Mouse (Mus musculus) testis, adult 2 months (tissue): ENCODE results near the gene Glod4. TPM values are rescaled to one million over a fixed set of nuclear protein-coding genes. Genes with fewer than 3 reads are reported as not detected.

ENCODE experiments used
- H3K27ac ChIP-seq: fragments of 200-500 bp; 2 replicates; pipeline ENCODE4 v1.5.1; 2012; ENCODE audit warnings: low read depth, low read length; ENCODE audit not compliant: control insufficient read depth, insufficient read depth
- H3K27me3 ChIP-seq: fragments of 200-500 bp; 2 replicates; pipeline ENCODE4 v1.6.1; 2012; ENCODE audit warnings: mild to moderate bottlenecking, low read length, moderate library complexity; ENCODE audit not compliant: control insufficient read depth, insufficient read depth
- H3K36me3 ChIP-seq: fragments of 200-500 bp; 2 replicates; pipeline ENCODE4 v1.6.1; 2012; ENCODE audit warnings: mild to moderate bottlenecking, low read length; ENCODE audit not compliant: control insufficient read depth, insufficient read depth
- H3K4me1 ChIP-seq: fragments of 200-500 bp; 2 replicates; pipeline ENCODE4 v1.6.1; 2012; ENCODE audit warnings: low read length; ENCODE audit not compliant: control insufficient read depth, insufficient read depth
- H3K4me3 ChIP-seq: fragments of 200-500 bp; 2 replicates; pipeline ENCODE4 v1.5.1; 2012; ENCODE audit warnings: low read depth, mild to moderate bottlenecking, low read length, moderate library complexity, mixed read lengths; ENCODE audit not compliant: control insufficient read depth
- CTCF ChIP-seq: fragments of 200-500 bp; IDR thresholded peaks from 2 replicates; pipeline ENCODE4 v1.5.1; 2012; ENCODE audit warnings: low read depth, mild to moderate bottlenecking, inconsistent platforms, low read length, moderate library complexity; ENCODE audit not compliant: control insufficient read depth, insufficient read depth, insufficient replicate concordance
- POLR2A ChIP-seq: fragments of 200-500 bp; IDR thresholded peaks from 2 replicates; pipeline ENCODE4 v1.6.1; 2012; ENCODE audit warnings: low read depth, mild to moderate bottlenecking, inconsistent platforms, low read length, moderate library complexity; ENCODE audit not compliant: control insufficient read depth
- polyA plus RNA-seq: library from polyadenylated mRNA; depleted of rRNA; stranded (reverse); fragments of >200 nt; gene quantifications from 2 replicates; pipeline ENCODE4 v1.2.3, GENCODE M21; 2012; rRNA removed

Glod4 gene
- 9.4 and 10.6 TPM in 2 replicates for polyA plus RNA-seq

- Histone ChIP-seq H3K27me3 (no peaks in the 10 kb centered on the region), H3K27ac (peak within 1 kb of the TSS; percentile 79), H3K4me1 (peaks cover 8% of the 10 kb centered on the region), H3K36me3 (peaks cover 1% of the 10 kb centered on the region; the same call in 1 of the 2 replicates), H3K4me3 (peak within 1 kb of the TSS; percentile 100)
- no peak for TF ChIP-seq CTCF
- TF ChIP-seq POLR2A: peak; percentile 69
Measured at GRCm38 (mm10) chr11:76242901-76243810, at the start of gene Glod4, which contains the start of gene Mrm3. Glod4 (minus strand) TSS chr11:76243725. Mrm3 (plus strand) TSS chr11:76243715.

- no peak for TF ChIP-seq CTCF
- TF ChIP-seq POLR2A: no peak
- peaks cover 11% of the 10 kb centered on the region for H3K4me1 ChIP-seq
- H3K27me3 ChIP-seq: no peaks in the 10 kb centered on the region
- no peak overlapping the region for H3K4me3 ChIP-seq
- no peaks in the 10 kb centered on the region for H3K36me3 ChIP-seq
- H3K27ac ChIP-seq: no peak overlapping the region
Measured at GRCm38 (mm10) chr11:76292831-76293230, 49.3 kb upstream of the Glod4 start.

DNA sequence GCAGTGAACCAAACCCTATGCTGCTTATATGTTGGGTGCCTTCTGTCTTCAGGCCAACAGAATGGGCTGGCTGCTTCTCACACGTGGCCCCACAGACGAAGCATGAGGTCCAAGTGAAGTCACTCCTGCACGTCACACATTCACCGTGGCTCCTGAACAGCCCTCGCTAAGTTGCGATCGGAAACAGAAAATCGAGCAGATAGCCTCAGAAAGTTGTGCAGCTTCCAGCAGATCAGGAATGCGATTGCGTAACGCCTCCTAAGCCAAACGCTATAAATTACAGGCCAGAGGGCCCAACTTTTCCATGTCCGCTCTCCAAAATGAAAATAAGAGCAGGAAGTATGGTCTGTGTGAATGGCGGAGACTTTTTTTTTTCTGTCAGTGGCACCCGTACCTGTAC lies 48.9 kb upstream of the Glod4 start:
- Histone ChIP-seq H3K36me3 (no peaks in the 10 kb centered on the region), H3K4me1 (peaks cover 11% of the 10 kb centered on the region), H3K27me3 (no peaks in the 10 kb centered on the region), H3K4me3 (no peak overlapping the region), H3K27ac (no peak overlapping the region)
- TF ChIP-seq CTCF (no peak), POLR2A (no peak)

DNA sequence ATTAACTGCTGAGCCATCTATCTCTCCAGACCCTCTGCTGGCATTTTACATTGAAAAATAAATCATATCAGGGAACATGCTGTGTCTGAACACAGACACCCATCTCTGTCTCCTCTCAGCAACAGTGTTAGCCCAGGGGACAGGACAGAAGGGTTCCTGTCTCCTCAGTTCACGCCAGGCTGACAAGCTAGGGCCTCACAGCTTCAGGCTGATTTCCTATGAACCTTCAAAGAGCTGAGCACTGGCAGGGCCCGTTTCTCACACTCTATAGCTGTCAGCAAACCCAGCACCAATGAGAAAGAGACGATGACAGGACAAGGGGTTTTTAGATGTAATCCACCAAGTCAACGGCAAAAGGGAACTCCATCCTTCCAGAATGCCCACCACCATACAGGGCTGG lies 48.4 kb upstream of the Glod4 start:
- TF ChIP-seq CTCF (no peak), POLR2A (no peak)
- Histone ChIP-seq H3K27ac (no peak overlapping the region), H3K27me3 (no peaks in the 10 kb centered on the region), H3K36me3 (no peaks in the 10 kb centered on the region), H3K4me1 (peaks cover 14% of the 10 kb centered on the region), H3K4me3 (no peak overlapping the region)

DNA sequence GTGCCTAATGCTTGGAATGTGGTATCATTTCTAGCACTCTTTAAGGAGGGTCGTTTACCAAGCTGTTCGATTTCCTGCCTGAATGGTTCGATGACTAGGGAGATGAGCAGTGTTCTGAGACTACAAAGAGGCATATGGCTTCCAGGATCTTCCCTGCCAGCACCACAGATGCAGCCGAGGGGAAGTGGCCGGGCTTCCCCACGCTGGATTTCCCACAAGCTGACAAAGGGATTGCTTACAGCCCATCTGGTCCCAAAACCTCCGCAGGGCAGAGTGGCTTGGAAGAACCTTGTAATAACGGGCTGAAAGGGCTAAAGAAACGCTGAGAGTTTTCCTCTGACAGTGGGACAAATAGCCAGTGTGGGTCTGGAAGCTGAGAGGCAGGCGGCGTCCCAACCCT lies 46.8 kb upstream of the Glod4 start:
- H3K4me1 ChIP-seq: peaks cover 14% of the 10 kb centered on the region
- H3K4me3 ChIP-seq: no peak overlapping the region
- no peak overlapping the region for H3K27ac ChIP-seq
- H3K36me3 ChIP-seq: no peaks in the 10 kb centered on the region
- H3K27me3 ChIP-seq: no peaks in the 10 kb centered on the region
- no peak for TF ChIP-seq CTCF
- no peak for TF ChIP-seq POLR2A

GRCm38 (mm10) chr11:76288645-76289044 lies 45.1 kb upstream of the Glod4 start:
- H3K27me3 ChIP-seq: no peaks in the 10 kb centered on the region

DNA sequence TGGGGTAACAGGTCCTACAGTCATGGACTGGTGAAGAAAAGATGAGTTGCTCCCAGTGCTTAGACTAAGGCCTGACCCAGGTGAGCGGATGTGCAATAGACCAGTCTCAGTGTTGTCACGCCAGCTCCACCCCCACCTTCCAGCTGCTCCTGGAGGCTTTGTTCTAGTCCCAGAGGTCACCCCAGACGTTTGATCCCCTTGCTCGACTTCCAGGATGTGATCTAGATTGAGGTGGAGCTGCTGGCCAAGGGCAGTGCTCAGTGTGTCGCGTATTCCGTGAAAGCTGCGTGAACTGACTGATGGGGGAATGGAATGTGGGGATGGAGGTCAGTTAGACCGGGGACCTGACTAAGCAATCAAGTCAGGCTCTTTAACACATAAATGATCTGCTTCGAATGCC lies 43.8 kb upstream of the Glod4 start:
- Histone ChIP-seq H3K4me3 (no peak overlapping the region), H3K27ac (no peak overlapping the region), H3K4me1 (peaks cover 10% of the 10 kb centered on the region), H3K36me3 (no peaks in the 10 kb centered on the region), H3K27me3 (no peaks in the 10 kb centered on the region)
- no peak for TF ChIP-seq POLR2A
- TF ChIP-seq CTCF: no peak

More at GRCm38 (mm10) chr11:76288645-76289044, 45.1 kb upstream of the Glod4 start:
- TF ChIP-seq CTCF: no peak
- TF ChIP-seq POLR2A: no peak
- Histone ChIP-seq H3K4me3 (no peak overlapping the region), H3K27ac (no peak overlapping the region), H3K4me1 (peaks cover 10% of the 10 kb centered on the region), H3K36me3 (no peaks in the 10 kb centered on the region)
